Mouse (Mus musculus) CH12.LX (cell line): ENCODE data around the gene Stxbp3.

ENCODE experiments used
- CTCF ChIP-seq, 2 experiments: IDR thresholded peaks in 1 of 2; conservative IDR thresholded peaks in 1 of 2; 2 replicates each; pipeline ENCODE4 v1.5.1; 2011 to 2012; ENCODE audit warnings: low read depth in 2 of 2, low read length in 2 of 2, improper control_type of control experiment in 1 of 2, inconsistent platforms in 1 of 2, mild to moderate bottlenecking in 1 of 2, moderate library complexity in 1 of 2
- EP300 ChIP-seq: IDR thresholded peaks from 2 replicates; pipeline ENCODE4 v1.6.1; 2011; ENCODE audit warnings: low read length, improper control_type of control experiment
- HCFC1 ChIP-seq: IDR thresholded peaks from 2 replicates; pipeline ENCODE4 v1.6.1; 2012; ENCODE audit warnings: low read depth, mild to moderate bottlenecking, inconsistent platforms, low read length, improper control_type of control experiment
- NELFE ChIP-seq: IDR thresholded peaks from 2 replicates; pipeline ENCODE4 v1.6.1; 2011; ENCODE audit warnings: low read depth, low read length, improper control_type of control experiment
- POLR2A ChIP-seq: IDR thresholded peaks from 2 replicates; pipeline ENCODE4 v1.6.1; 2011; ENCODE audit warnings: low read depth, mild to moderate bottlenecking, improper control_type of control experiment, low read length
- ZC3H11A ChIP-seq: IDR thresholded peaks from 2 replicates; pipeline ENCODE4 v1.6.1; 2012; ENCODE audit warnings: low read depth, mild to moderate bottlenecking, inconsistent platforms, low read length, improper control_type of control experiment

- TF ChIP-seq CTCF (conservative IDR thresholded peaks at IDR 0.05 in 1 of 2, IDR thresholded peaks at IDR 0.05 in 1 of 2; ENCODE audit: low read depth in 2 of 2, low read length in 2 of 2) (no peak), POLR2A (no peak), HCFC1 (no peak), ZC3H11A (no peak), EP300 (no peak), NELFE (no peak)
Measured at GRCm38 (mm10) chr3:108762597-108763111, 77.7 kb downstream of the Stxbp3 start.
